Mouse (Mus musculus) CD4-positive naive resting alpha-beta T cell, adult 76 days (primary cell): ENCODE data around the gene Olfr1307. TPM values are rescaled to one million over a fixed set of nuclear protein-coding genes. Genes with fewer than 3 reads are reported as not detected.

Source experiments
- total RNA-seq: library from RNA; stranded (reverse); gene quantifications from one replicate; pipeline ENCODE4 v1.2.4, GENCODE M21; 2023

Gene Olfr1307
- total RNA-seq = 0.12 TPM

DNA sequence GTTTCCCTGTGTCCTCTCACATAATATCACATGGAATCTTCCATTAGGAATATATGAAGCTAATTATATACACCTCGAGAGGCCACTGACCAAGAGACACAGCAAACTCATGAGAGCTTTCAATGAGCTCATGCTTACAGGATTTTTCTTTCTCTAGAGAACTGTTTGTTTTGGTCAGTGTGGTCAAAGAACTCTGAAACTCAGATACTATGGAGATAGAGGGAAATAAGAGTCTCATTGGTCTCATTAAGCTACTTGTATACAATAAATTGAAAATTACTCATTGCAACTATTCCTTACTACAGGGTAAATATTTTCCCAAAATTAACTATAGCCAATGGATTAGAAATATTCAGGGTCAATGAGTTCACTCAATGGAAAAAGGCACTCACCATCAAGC is at the start of gene Olfr1307:
Olfr1307 (minus strand) TSS at position 101 of the 400 bp plus-strand sequence.

DNA sequence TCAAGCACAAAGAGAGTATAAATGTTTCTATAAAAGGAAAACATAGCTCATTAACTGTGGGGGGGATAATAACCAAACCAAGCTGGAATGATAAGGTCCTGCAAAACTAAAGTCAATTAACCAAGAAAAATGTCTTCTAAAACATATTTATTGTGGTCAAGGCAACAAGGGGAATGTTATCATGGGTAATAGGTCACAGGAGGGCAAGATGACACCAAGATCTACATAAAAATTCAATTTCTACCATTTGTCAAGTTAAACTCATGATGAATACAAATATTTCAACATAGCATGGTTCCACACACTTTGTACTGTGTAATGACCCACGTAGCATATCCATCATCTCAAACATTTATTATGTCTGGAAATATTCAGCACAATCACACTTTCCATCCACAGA is 40.9 kb upstream of the Olfr1307 start, which contains the start of gene Olfr1309:
Olfr1309 (minus strand) TSS at position 101 of the 400 bp plus-strand sequence.

GRCm38 (mm10) chr2:111964844-111965243 is 15.6 kb upstream of the Olfr1307 start, which contains the start of gene Olfr1308:
Gene Olfr1308, minus strand, starts transcription at chr2:111964944.

GRCm38 (mm10) chr2:111916171-111916570 is 33.1 kb downstream of the Olfr1307 start, which contains the start of gene Olfr1306:
Gene Olfr1306, minus strand, starts transcription at chr2:111916271.

Other genes starting within 250 kb of the Olfr1307 start
- gene Olfr1301, start 198.4 kb downstream of the Olfr1307 start, total RNA-seq = not detected
- not detected for gene Olfr1302, start 172.0 kb downstream of the Olfr1307 start, total RNA-seq
- gene Olfr1303, start 129.1 kb downstream of the Olfr1307 start, total RNA-seq = not detected
- gene Olfr1305, start 72.3 kb downstream of the Olfr1307 start, total RNA-seq = not detected
- not detected for gene Olfr1306, start 33.2 kb downstream of the Olfr1307 start, total RNA-seq
- gene Olfr1308, start 15.5 kb upstream of the Olfr1307 start, total RNA-seq = not detected
- not detected for gene Olfr1309, start 40.8 kb upstream of the Olfr1307 start, total RNA-seq
- gene Olfr1310, start 63.3 kb upstream of the Olfr1307 start, total RNA-seq = not detected
- gene Olfr1311, start 75.0 kb upstream of the Olfr1307 start, total RNA-seq = not detected
- gene Olfr1312, start 100.8 kb upstream of the Olfr1307 start, total RNA-seq = not detected
- not detected for gene Olfr1313, start 128.4 kb upstream of the Olfr1307 start, total RNA-seq
- gene Olfr1314, start 147.3 kb upstream of the Olfr1307 start, total RNA-seq = not detected
- gene Olfr1315-ps1, start 166.0 kb upstream of the Olfr1307 start, total RNA-seq = not detected
- gene Olfr1316, start 185.5 kb upstream of the Olfr1307 start, total RNA-seq = not detected
- not detected for gene Olfr1317, start 190.9 kb upstream of the Olfr1307 start, total RNA-seq
- not detected for gene Olfr1318, start 204.8 kb upstream of the Olfr1307 start, total RNA-seq